Mouse (Mus musculus) testis, postnatal 14 days (tissue): ENCODE data around the gene Clec2i.
"Not testable (repeated sequence)": the region's sequence is repeated elsewhere in the genome, so short reads cannot be mapped to it uniquely, and the experiment has no call there.

Experiments
- DNase-seq: peaks from one replicate; pipeline ENCODE4 v3.0.0; 2021; ENCODE audit warnings: low spot score

Gene Clec2i

DNA sequence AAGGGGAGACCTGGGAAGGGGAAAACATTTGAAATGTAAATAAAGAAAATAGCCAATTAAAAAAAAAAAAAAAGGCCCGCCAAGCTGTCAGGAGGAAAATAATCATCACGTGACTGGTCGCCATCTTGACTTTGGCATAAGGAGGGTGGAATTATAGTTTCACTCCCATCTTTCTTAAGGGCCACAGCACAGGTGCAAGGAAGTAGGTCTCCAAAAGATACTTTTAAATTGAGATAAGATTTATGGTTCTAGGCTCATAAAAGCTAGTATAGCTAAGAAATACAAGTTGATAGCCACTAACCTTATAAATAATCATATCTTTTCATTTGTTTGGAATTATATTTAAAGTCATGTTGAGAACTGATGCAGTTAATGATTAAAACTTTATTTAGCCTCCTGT lies 32.5 kb upstream of the Clec2i start:
- no peak for DNase-seq

DNA sequence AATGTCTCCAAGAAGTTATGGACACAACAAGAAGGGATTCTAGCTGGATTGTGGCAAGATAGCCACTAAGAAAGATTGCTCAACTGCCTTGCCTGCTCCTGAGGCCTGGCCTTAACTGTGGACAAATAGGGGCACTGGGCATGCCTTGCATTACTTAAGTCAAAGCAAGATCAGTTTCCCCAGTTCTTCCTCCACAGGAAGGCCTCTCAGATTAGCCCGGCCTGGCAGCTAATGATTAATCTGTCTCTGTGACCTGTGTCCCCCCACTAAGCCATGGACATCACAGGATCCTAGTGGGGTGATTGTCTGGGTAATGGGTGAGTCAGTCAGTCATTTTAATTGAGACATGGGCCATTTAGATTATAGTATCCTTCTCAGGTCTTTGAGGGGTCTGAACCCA lies 31.9 kb upstream of the Clec2i start:
- no peak for DNase-seq

DNA sequence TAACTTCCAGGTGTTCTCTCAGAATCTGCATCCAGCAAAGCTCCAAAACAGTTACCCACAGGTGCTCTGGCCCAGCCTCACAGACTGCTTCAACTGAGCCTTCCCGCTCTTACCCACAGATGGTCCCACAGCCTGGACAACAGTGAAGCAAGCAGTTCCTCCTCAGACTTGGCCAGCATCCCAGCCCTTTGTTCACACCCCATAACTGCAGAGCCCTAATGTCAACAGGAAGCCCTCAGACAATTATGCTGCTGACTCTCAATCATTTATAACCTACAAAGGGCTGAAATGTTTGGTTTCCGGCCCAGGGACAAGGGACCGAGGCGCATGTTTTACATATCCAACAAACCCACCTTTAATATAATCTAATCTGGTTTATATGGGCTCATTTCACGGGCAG lies 31.1 kb upstream of the Clec2i start:
- DNase-seq = no peak

DNA sequence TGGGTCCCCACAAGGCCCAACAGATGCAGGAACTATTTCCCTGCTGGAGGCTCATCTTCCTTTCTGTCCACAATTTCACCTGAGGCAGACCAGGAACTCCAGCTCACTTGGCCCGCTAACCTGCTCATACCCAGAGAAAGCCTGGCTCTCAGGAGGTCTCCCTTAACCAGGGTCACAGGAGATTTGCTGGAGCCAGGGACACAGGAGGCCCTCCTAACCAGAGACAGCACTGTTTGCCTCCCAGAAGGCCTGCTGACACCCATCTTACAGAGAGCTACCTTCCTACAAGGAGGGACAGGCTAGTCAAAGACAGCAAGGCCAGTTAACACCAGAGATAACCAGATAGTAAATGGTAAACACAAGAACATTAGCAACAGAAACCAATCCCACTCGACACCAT lies 29.4 kb upstream of the Clec2i start:
- no peak for DNase-seq

DNA sequence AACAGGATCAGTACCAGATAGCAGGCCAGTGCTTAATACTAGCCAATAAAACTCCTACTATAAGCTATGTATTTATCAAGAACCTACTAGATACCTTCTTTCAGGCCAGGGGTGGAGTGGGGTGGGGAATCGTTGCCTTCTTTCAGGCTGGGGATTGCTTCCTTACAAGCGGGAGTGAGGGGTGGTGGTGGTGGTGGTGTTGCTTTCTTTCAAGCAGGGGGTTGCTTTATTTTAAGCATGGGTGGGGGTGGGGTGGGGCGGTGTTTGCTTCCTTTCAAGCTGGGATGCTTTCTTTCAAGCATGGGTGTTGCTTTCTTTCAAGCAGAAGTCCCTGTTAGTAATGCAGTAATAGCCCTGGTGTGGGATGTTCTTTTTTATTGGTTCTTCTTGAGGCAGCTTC lies 18.5 kb upstream of the Clec2i start:
- DNase-seq = no peak

DNA sequence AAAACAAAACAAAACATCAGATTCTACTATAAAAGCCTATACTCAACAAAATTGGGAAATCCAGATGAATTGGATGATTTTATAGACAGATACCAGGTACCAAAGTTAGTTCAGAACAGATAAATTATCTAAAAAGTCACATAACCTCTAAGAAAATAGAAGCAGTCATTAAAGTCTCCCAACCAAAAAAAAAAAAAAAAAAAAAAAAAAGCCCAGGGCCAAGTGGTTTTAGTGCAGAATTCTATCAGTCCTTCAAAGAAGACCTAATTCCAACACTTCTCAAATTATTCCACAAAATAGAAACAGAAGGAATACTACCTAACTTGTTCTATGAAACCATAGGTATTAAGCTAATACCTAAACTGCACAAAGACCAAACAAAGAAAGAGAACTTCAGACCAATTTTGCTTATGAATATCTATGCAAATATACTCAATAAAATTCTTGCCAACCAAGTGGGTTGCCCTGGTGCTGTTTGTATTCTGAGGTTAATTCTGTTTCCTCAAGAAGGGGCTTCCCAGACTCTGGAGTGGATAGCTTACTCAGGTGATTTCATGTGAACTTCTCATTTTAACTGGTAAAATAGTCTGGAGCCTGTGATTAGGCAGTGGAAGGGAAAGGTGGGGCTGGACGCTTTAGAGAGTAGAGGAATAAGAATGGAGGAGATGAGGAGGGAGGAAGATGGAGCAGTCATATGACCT lies 15.3 kb upstream of the Clec2i start:
- no peak for DNase-seq

DNA sequence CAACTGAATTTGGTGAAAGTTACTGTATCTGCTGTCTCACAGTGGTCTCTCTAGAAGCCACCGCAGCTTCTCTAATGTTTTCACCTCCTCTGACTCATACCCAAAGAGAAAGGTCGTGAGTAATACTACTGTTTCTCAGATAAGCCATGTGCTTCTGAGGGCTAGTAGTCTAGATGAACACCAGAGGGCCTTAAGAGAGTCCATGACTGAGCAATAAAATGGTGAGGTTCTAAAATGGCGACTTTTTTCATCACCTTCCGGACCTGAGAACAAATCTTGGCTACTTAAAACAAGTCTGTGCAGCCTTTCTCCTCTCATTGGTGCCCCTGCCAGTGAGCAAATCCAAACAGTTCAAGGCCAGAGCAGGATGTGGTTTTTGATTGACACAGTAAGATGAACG lies 1.4 kb downstream of the Clec2i start:
- DNase-seq = no peak

DNA sequence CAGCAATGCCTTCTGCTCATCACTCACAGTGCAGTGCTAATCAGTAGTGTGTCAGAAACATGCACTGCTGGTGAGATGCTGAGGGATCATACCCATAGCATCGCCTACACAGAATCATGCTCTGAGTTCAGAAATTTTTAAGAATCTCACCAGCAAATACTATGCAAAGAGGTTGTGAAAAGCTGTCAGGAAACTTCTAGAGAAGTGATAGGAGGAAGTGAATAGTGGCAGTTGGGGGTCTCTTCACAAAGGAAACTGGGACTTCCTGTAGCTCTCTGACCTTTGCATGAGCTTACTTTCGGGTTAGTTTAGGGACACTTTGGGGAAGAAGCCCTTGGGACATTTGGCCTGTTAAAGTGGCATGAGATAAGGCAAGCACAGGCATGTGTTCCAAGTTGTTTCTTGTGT lies 3.6 kb downstream of the Clec2i start, which contains the start of gene BC035044:
BC035044 (minus strand) TSS at position 179 of the 408 bp plus-strand sequence.
- DNase-seq = no peak

DNA sequence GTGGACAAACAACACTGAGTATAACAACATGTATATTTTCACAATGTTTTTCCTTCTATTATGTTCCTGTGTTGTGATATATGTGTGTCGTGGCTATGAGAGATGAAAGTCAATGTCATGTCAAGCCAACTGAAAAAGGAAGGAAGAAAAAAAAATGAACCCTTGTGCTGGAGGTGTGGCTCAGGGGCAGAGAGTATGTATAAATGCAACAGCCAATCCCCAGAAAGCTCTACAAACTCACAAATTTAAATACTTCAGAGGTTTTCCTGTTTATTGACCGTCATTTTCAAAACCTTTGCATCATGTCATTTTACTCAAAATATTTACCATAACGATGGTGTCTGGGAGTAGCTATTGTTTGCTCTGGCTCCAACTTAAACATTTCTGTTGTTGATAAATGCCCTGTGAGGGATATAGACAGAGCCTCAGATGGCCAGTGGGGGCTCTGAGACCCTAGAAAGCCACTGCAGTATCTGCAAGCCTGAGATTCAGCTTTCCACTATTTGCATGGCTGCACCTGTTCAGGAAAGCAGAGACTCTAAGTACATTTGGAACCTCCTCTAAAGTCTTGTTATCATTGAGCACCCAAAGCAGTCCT lies 8.1 kb downstream of the Clec2i start:
- no peak for DNase-seq

DNA sequence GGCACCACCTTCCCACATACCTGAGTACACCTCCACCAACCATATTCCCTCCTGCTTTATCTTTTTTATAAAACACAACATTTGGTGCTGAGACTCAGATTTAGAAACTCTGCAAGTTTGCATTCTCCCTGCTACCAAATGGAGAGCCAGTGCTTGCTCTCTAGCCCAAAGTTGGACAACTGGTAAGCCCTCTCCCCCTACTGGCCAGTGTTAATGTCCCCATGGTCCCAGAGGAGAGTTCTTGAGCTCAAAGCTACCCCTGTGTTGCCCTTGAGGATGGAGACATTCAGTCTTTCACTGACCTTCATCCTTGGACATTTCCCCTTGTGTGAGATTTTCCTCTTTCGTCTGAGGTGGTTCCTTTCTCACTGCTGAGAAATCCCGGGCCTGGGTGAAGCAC lies 12.7 kb downstream of the Clec2i start:
- DNase-seq = no peak

DNA sequence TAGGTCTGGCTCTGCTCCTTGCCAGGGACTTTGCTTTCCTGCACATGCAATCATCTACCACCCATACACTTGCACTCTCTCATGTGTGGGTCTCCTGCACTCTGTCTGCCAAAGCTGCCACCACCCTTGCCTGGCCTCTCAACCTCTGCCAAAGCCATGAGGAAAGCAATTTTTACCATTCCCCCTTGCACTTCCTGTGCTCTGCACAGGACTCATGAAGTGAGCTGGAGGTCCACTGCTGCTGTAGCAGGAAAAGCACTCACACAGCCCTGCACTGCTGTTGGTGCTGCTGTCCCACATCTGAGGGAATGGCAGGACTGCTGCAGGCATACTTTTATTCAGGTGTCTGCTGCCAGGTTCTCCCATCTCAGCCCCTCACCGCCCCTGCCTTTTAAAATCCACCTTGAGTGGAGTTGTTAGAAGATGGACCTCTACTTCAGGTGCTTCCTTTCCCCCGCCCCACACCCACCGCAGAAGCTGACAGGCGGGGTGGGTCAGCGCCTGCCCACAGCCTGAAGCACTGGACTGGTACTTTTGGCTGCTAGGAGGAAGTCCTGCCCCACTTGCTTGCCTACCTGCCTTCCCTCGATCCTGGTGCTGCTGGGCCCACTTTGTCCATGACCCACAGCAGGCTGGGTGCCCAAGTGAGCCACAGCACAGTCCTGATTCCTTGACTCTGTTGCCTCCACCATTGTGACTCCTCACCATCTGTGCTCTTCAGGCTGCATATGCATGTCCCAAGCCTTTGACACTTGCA lies 13.6 kb downstream of the Clec2i start:
- DNase-seq = not testable (repeated sequence)

DNA sequence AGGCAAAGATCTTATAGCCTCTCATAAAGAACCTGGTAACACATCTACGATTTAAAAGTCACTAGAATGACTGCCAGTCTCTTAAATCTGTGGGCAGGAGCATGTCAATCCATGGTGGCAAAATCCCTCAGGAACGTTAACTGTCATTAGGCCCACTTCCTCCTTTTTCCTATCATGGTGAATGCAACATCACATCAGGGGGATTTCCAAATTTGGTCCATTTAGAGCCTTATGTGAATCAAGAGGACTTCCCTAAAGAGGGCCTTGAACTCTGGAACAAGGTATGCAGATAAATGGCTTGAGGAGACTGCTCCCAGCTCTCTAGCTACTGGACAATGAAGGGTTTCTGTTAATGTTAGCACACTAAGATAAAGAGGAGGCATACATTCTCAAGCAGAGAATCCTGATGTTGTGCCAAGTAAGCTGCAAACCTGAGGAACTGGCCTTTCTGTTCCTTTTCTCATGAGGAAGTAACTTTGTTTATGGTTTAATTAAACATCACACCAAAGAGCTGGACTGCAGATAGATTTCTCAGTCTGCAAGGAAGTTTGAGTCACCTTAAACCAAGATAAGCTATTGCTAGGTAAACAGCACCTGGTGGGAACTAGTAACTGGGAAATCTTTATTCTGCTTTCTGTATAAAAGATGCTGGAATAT lies 26.3 kb downstream of the Clec2i start:
- DNase-seq = no peak

DNA sequence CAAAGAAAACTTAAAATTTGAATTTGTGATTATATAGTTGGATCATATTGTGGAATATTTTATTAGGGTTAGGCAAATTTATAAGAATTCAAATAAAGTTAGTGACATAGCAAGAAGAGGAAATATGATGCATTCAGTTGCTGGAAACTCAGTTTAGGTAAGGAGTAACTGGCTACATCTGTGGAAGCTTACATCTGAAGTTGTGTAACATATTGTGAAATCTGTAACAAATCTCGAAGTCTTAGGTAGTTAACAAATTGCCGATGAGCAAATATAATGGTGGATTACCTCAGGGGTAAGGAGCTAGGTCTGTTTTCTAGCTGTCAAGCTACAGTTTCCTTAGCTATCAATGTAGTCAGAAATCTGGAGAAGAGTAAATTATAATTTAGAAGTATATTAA lies 29.9 kb downstream of the Clec2i start:
- DNase-seq = no peak

DNA sequence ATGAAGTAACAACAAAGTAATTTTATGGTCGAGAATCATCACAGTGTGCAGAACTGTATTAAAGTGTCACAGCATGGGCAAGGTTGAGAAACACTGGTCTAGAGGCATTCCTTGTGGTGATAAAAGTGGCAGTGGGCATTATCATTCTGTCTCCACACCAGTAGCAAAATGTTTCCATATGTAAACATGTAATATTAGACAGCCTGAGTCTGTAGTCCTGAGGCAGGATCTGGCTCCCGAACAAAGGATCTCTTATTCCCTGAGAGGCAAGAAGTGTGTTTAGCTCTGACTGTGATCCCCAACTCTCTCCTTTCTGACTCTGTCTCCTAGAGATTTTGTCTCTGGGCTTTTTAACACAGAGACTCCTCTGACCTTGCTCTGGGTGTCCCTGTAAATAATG lies 45.7 kb downstream of the Clec2i start:
- DNase-seq = no peak

DNA sequence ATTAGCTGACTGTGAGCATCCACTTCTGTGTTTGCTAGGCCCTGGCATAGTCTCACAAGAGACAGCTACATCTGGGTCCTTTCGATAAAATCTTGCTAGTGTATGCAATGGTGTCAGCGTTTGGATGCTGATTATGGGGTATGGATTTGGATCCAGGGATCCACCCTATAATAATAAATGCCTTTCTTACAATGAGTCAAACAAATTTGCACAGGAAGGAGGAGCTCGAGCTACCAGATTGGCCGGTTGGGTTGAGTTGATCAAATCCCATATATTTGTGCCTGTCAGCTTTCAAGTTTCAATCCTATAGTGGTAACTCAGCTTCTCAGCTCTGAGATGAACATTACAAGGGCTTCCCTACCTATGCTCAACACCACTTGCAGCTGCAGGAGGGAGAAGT lies 46.7 kb downstream of the Clec2i start, which contains the start of gene Clec2g:
Clec2g (plus strand) TSS at position 301 of the 400 bp plus-strand sequence.
- not testable (repeated sequence) for DNase-seq

DNA sequence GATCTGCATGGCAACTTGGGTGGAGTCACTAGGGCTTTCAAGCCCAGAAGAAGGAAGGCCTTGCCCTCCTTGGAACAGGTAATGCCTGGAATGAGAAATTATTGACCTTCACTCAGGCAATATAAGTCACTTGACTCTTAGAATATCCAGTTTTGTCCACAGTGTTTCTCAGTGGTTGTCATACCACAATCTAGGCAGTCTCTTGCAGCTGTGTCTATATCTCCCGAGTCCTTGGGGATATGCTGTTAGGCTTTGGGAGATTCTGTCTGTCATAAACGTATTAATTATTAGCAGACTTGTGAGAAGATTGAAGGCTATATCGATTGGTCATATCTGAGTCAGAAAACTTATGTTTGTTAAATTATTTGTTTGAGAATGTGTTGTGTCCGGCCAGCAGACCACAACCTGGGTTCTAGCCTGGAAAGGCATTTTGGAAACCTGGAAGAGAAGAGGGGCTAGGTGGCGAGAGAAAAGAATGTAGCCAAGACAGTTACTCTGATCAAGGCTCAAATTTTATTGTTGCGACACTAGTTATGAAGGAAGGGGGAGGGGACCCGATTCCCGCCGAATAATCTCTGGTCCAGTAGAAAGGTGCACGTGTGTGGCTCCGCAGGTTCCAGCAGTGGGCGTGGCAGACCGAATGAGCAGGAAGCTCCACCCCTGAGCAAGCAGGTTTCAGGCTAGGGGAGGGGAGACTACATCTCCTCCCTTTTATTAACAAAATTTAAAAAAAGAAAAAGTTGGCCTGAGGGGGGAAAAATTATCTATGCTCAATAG lies 48.7 kb downstream of the Clec2i start:
- DNase-seq = not testable (repeated sequence)

DNA sequence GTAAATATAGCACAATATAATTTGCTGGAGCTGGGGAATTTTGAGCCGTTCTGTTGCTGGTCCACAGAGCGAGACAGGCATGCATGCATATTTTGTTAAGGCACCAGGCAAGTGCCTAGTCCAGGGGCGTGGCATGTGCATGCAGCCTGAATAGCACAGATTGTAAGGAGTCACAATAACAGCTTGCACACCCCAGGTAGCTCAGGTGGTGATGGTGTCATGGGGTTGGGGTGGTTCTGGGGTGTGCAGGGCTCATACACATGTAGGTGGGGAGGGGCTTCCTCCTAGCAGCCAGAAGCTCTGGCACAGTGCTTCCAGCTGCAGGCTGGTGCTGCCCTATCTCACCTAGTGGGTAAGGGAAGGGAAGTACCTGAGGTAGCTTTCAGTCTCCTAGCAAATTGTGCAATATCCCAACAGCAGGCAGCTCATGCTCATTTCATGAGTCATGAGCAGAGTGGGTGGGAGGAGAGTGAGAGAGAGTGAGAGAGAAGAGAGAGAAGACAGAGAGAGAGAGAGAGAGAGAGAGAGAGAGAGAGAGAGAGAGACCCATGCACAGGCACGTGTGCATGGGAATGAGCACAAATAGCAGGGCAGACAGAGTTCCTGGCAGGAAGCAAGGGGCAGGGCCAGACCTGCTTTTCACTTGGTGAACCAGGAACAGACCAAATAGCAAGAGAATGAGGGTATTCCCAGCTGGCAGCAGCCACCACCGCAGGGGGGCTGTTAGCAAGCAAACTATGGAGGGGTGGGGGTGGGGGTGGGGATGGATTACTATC lies 54.4 kb downstream of the Clec2i start:
- no peak for DNase-seq

DNA sequence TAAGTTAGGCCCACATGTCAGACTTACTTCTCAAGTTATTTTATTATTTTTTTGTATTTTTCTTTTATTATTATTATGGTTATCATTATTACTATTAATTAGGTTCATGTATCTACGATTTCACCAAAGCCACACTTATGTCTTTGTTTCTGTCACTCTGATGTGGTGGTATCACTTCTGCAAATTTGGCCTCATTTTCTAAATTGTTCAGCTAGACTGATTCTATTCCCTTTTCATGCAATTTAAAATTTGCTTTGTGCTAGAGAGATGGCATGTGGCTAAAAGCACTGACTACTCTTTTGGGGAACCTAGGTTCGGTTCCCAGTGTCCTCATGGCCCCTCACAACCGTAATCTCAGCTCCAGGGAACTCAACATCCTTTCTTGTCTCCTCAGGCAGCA lies 58.2 kb downstream of the Clec2i start:
- DNase-seq = no peak
